ENCODE assay signal across 7 mouse cellular contexts in genomic region chr13:21469097-21469496, GRCm38 (mm10). TPM values are rescaled to one million over a fixed set of nuclear protein-coding genes. Genes with fewer than 3 reads are reported as not detected.
DNase-seq lines count a peak whose midpoint lies in the region; ATAC-seq lines count a peak whose summit lies in the region.

No protein-coding gene starts in this region.

- ATAC-seq in lung, embryonic 15.5 days (ENCODE audit: borderline replicate concordance, extremely low read depth, low FRiP score, low TSS enrichment): no peak
- 0 out of 2 replicates have a peak, but pooled peaks have one; percentile 8 for ATAC-seq in forebrain, embryonic 15.5 days (replicated peaks)
- no peak for ATAC-seq in limb, embryonic 13.5 days (ENCODE audit: low FRiP score, low read depth)
- ATAC-seq in neural tube, embryonic 15.5 days (ENCODE audit: low FRiP score): no peak

- H3K27ac ChIP-seq in lung, embryonic 15.5 days: no peak overlapping the region
- H3K27ac ChIP-seq in forebrain, embryonic 15.5 days (replicated peaks): no peak overlapping the region
- no peak overlapping the region for H3K27ac ChIP-seq in limb, embryonic 13.5 days
- H3K27ac ChIP-seq in neural tube, embryonic 15.5 days (replicated peaks): no peak overlapping the region

- peaks cover 10% of the 10 kb centered on the region; the same call in 1 of the 2 replicates for H3K4me1 ChIP-seq in lung, embryonic 15.5 days
- no peaks in the 10 kb centered on the region; the same call in 1 of the 2 replicates for H3K4me1 ChIP-seq in forebrain, embryonic 15.5 days
- H3K4me1 ChIP-seq in limb, embryonic 13.5 days: no peaks in the 10 kb centered on the region
- 0 out of 2 replicates have a peak, but pooled peaks cover 8% of the 10 kb centered on the region for H3K4me1 ChIP-seq in neural tube, embryonic 15.5 days

- H3K36me3 ChIP-seq in lung, embryonic 15.5 days: no peaks in the 10 kb centered on the region
- H3K36me3 ChIP-seq in forebrain, embryonic 15.5 days: no peaks in the 10 kb centered on the region
- no peaks in the 10 kb centered on the region for H3K36me3 ChIP-seq in limb, embryonic 13.5 days
- H3K36me3 ChIP-seq in neural tube, embryonic 15.5 days: no peaks in the 10 kb centered on the region

- H3K27me3 ChIP-seq in lung, embryonic 15.5 days: no peaks in the 10 kb centered on the region
- H3K27me3 ChIP-seq in forebrain, embryonic 15.5 days: peaks cover 11% of the 10 kb centered on the region
- peaks cover 22% of the 10 kb centered on the region for H3K27me3 ChIP-seq in limb, embryonic 13.5 days
- no peaks in the 10 kb centered on the region for H3K27me3 ChIP-seq in neural tube, embryonic 15.5 days (replicated peaks)

- peak overlapping the region; percentile 98 for H3K4me2 ChIP-seq in lung, embryonic 15.5 days
- peak overlapping the region; percentile 70 for H3K4me2 ChIP-seq in forebrain, embryonic 15.5 days (replicated peaks)
- peak overlapping the region; percentile 89 for H3K4me2 ChIP-seq in limb, embryonic 13.5 days (replicated peaks)
- H3K4me2 ChIP-seq in neural tube, embryonic 15.5 days: peak overlapping the region; percentile 92

- no peaks in the 10 kb centered on the region for H3K9me3 ChIP-seq in lung, embryonic 15.5 days
- H3K9me3 ChIP-seq in forebrain, embryonic 15.5 days: no peaks in the 10 kb centered on the region
- H3K9me3 ChIP-seq in limb, embryonic 13.5 days: 0 out of 2 replicates have a peak, but pooled peaks cover 5% of the 10 kb centered on the region
- no peaks in the 10 kb centered on the region for H3K9me3 ChIP-seq in neural tube, embryonic 15.5 days (replicated peaks)

- H3K4me3 ChIP-seq in lung, embryonic 15.5 days: no peak overlapping the region
- H3K4me3 ChIP-seq in forebrain, embryonic 15.5 days: peak overlapping the region; percentile 54
- 0 out of 2 replicates have a peak overlapping the region, but pooled peaks have one; percentile 2 for H3K4me3 ChIP-seq in limb, embryonic 13.5 days
- peak overlapping the region; percentile 66; the same call in 1 of the 2 replicates for H3K4me3 ChIP-seq in neural tube, embryonic 15.5 days (replicated peaks)

- no peak overlapping the region for H3K9ac ChIP-seq in lung, embryonic 15.5 days
- no peak overlapping the region for H3K9ac ChIP-seq in forebrain, embryonic 15.5 days (replicated peaks)
- no peak overlapping the region for H3K9ac ChIP-seq in limb, embryonic 13.5 days
- peak overlapping the region; percentile 5; the same call in 1 of the 2 replicates for H3K9ac ChIP-seq in neural tube, embryonic 15.5 days (replicated peaks)

- DNase-seq in lung, postnatal 14 days: no peak
- DNase-seq in right cerebral cortex, adult 18-20 months: no peak
- DNase-seq in gastrocnemius, adult 18-20 months (ENCODE audit: low spot score): no peak

- 22% methylated on average over 9 of the region's 9 CpGs for WGBS in lung, embryonic 15.5 days
- WGBS in forebrain, embryonic 15.5 days: 15% methylated on average over 9 of the region's 9 CpGs
- WGBS in limb, embryonic 13.5 days: 39% methylated on average over 9 of the region's 9 CpGs
- 36% methylated on average over 9 of the region's 9 CpGs for WGBS in neural tube, embryonic 15.5 days

RNA-seq across cellular contexts. Expression of gene Nkapl, which starts 0.8 kb away (rescaled TPM):
- polyA plus RNA-seq in lung, embryonic 15.5 days (2015; fragmentation: Nextera tagmentation; extraction: Ambion mirVana): 3.1 and 3.8 TPM in 2 replicates
- 3.4 and 3.5 TPM in 2 replicates for polyA plus RNA-seq in forebrain, embryonic 15.5 days (2015; fragmentation: Nextera tagmentation; extraction: Ambion mirVana)
- polyA plus RNA-seq in limb, embryonic 13.5 days (2015; fragmentation: Nextera tagmentation; extraction: Ambion mirVana): 2.9 and 3.1 TPM in 2 replicates
- polyA plus RNA-seq in neural tube, embryonic 15.5 days (2015; fragmentation: Nextera tagmentation; extraction: Ambion mirVana): 3.0 TPM in 2 replicates
- total RNA-seq in gastrocnemius, adult 18-20 months (2021): under 1 TPM; 0.19 to 0.21 TPM

RNA-seq across cellular contexts. Expression of gene Zkscan4, which starts 9.6 kb away (rescaled TPM):
- 3.4 TPM in 2 replicates for polyA plus RNA-seq in lung, embryonic 15.5 days (2015; fragmentation: Nextera tagmentation; extraction: Ambion mirVana)
- 9.4 and 11.0 TPM in 2 replicates for polyA plus RNA-seq in forebrain, embryonic 15.5 days (2015; fragmentation: Nextera tagmentation; extraction: Ambion mirVana)
- polyA plus RNA-seq in limb, embryonic 13.5 days (2015; fragmentation: Nextera tagmentation; extraction: Ambion mirVana): 4.0 and 4.9 TPM in 2 replicates
- polyA plus RNA-seq in neural tube, embryonic 15.5 days (2015; fragmentation: Nextera tagmentation; extraction: Ambion mirVana): 8.7 and 10.0 TPM in 2 replicates
- under 1 TPM; 0.40 to 0.73 TPM for total RNA-seq in gastrocnemius, adult 18-20 months (2021)

RNA-seq across cellular contexts. Expression of gene Gm10065, which starts 10.1 kb away (rescaled TPM):
- not detected in 2 replicates for polyA plus RNA-seq in lung, embryonic 15.5 days (2015; fragmentation: Nextera tagmentation; extraction: Ambion mirVana)
- not detected in 2 replicates for polyA plus RNA-seq in forebrain, embryonic 15.5 days (2015; fragmentation: Nextera tagmentation; extraction: Ambion mirVana)
- polyA plus RNA-seq in limb, embryonic 13.5 days (2015; fragmentation: Nextera tagmentation; extraction: Ambion mirVana): not detected in 2 replicates
- polyA plus RNA-seq in neural tube, embryonic 15.5 days (2015; fragmentation: Nextera tagmentation; extraction: Ambion mirVana): not detected in 2 replicates
- total RNA-seq in gastrocnemius, adult 18-20 months (2021): not detected

RNA-seq across cellular contexts. Expression of gene Zscan26, which starts 15.6 kb away (rescaled TPM):
- polyA plus RNA-seq in lung, embryonic 15.5 days (2015; fragmentation: Nextera tagmentation; extraction: Ambion mirVana): 31.3 and 33.8 TPM in 2 replicates
- 19.3 and 20.8 TPM in 2 replicates for polyA plus RNA-seq in forebrain, embryonic 15.5 days (2015; fragmentation: Nextera tagmentation; extraction: Ambion mirVana)
- polyA plus RNA-seq in limb, embryonic 13.5 days (2015; fragmentation: Nextera tagmentation; extraction: Ambion mirVana): 37.8 and 37.9 TPM in 2 replicates
- 25.7 TPM in 2 replicates for polyA plus RNA-seq in neural tube, embryonic 15.5 days (2015; fragmentation: Nextera tagmentation; extraction: Ambion mirVana)
- 10 to 100 TPM; 13.1 to 14.1 TPM for total RNA-seq in gastrocnemius, adult 18-20 months (2021)

RNA-seq across cellular contexts. Expression of gene AK157302, which starts 25.9 kb away (rescaled TPM):
- 0.29 and 0.31 TPM in 2 replicates for polyA plus RNA-seq in lung, embryonic 15.5 days (2015; fragmentation: Nextera tagmentation; extraction: Ambion mirVana)
- 0.23 and 0.24 TPM in 2 replicates for polyA plus RNA-seq in forebrain, embryonic 15.5 days (2015; fragmentation: Nextera tagmentation; extraction: Ambion mirVana)
- 0.14 and 0.49 TPM in 2 replicates for polyA plus RNA-seq in limb, embryonic 13.5 days (2015; fragmentation: Nextera tagmentation; extraction: Ambion mirVana)
- polyA plus RNA-seq in neural tube, embryonic 15.5 days (2015; fragmentation: Nextera tagmentation; extraction: Ambion mirVana): 0.24 and 0.41 TPM in 2 replicates
- total RNA-seq in gastrocnemius, adult 18-20 months (2021): 10 to 100 TPM; 22.8 to 23.3 TPM
